Mouse (Mus musculus) heart, postnatal 36 days (tissue): ENCODE results near the gene Sorbs1. TPM values are rescaled to one million over a fixed set of nuclear protein-coding genes. Genes with fewer than 3 reads are reported as not detected.
A peak's percentile ranks its signal among the peaks of the same experiment; 100 is the strongest.

Source experiments
- DNase-seq, 2 experiments: peaks; one replicate each; pipeline ENCODE4 v3.0.0; 2021 to 2022
- intact Hi-C: fragments of 180-260 bp; cut with DNase I; formaldehyde crosslinking; loops from one replicate; pipeline ENCODE4 v1.15.1; 2025
- total RNA-seq, 2 experiments: library from RNA; stranded (reverse); gene quantifications; 2 replicates each; pipeline ENCODE4 v1.2.3; 2021

The Sorbs1 gene
- total RNA-seq, 2 experiments from 2014 or later = 766 to 844 TPM

DNA sequence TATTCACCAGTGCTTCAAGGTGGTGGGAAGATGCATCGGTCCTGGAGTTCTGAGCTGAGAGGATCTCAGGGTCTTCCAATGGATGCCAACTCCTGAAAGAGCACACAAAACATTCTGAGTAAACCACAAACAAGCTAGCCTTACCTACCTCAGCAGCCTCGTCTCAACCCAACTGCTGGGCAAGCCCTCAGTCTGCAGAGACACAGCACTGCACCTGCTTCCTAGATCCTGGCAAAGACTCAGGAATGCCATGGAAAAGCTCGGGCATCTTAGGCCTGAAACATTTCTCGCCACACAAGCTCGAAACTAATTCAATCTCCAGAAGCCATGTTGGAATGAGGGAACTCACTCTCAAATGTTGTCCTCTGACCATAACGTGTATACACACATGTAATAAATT is 62.3 kb downstream of the Sorbs1 start:
- DNase-seq = no peak
- intact Hi-C loops = no loop called here

DNA sequence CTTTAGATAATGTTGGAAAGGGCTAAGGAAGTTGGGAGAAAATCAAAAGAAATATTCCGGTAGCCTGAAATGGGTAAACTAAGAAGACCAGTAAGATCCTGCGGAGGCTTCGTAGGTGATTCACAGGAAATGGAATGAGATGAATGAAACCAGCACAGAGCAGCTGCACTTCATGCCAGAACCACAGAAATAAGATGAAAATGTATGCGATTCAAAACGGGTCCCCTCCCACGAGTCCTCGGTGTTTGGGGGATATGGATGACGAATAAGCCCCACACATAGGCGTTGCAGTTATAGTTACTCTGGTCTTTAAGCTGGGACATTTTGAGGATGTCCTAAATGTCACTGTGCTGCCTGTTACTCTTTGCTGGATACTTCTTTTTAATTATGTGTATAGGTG is 67.1 kb downstream of the Sorbs1 start:
- DNase-seq = no peak
- intact Hi-C loops = no loop called here

DNA sequence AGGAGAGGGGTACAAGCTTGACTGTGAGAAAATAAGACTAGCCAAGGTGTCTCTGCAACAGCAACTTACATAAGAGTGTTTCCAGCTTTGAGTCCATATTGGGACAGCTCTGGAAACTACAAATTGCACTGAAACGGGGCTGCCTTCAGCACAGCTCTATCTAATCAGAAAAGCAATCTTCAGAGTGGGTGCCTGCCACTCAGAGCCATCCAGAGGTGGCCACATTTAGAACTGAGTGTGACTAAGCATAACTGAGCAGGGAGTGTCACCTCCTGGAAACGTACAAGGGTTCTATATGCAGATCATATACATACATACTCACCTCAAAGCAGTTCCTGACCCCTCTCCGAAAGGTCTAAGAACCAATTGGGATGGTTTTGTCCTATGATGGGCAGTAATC is 71.2 kb downstream of the Sorbs1 start:
- DNase-seq = no peak
- intact Hi-C loops = no loop called here

DNA sequence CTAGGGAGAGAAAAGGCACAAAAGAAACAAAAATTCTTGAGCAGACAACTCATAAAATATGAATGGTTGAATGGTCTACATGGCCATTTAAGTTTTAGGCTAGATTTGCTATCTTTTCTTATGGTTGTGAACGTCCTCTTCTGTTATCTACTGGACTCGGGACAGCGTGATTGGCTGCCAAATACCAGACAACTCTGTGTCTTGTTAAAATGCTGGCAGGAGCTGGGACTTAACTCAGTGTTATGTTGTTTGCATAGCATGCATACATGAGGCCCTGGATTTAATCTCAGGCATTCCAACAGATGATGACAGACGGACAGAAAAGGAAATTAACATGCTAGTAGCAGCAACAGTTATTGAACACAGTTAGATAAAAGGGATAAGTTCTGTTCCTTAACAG is 72.6 kb downstream of the Sorbs1 start:
- intact Hi-C loops = no loop called here
- DNase-seq = no peak

DNA sequence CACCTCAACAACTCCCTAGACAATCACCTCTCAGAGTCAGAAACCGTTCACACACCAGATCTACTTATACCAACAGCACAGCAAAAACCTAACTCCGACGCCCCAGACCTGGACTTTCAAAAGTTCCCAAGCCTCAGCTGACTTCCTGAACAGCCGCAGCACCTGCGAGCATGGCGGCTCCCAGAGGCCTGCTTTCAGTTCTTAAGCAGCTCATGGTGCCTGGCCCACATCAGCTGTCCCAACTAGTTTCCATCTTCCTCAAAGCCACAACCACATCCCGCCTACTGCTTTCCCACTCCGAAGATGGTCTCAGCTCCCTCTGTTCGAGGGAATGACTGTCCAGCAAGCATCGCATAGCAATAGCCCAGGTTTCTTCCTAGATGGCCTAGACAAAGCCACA is 74.7 kb downstream of the Sorbs1 start:
- intact Hi-C loops = no loop called here
- DNase-seq = no peak

DNA sequence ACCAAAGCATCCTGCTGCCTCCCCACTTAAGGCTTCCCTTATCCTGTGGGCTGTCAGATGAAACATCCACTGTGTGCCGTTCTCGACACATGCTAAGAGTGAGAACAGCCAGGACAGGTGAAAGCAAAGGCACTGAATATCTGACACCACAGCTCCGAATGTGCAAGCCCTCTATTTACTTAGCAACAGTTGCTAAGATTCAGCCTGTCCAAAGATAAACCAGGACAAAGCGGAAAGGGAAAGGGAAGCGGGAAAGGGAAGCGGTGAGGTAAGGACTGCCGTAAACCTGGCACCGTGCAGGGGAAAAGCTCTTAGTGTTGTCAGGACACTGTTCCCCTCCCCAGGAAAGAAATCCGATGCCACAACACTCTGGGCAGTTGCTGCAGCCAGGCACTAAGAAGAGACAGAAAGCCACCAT is 75.9 kb downstream of the Sorbs1 start:
- intact Hi-C loops = loop anchor here (2.0 kb wide), 2 partner anchors 43 to 75 kb away; partner anchors contain the start of gene Sorbs1
- DNase-seq = peak; percentile 61 to 65

DNA sequence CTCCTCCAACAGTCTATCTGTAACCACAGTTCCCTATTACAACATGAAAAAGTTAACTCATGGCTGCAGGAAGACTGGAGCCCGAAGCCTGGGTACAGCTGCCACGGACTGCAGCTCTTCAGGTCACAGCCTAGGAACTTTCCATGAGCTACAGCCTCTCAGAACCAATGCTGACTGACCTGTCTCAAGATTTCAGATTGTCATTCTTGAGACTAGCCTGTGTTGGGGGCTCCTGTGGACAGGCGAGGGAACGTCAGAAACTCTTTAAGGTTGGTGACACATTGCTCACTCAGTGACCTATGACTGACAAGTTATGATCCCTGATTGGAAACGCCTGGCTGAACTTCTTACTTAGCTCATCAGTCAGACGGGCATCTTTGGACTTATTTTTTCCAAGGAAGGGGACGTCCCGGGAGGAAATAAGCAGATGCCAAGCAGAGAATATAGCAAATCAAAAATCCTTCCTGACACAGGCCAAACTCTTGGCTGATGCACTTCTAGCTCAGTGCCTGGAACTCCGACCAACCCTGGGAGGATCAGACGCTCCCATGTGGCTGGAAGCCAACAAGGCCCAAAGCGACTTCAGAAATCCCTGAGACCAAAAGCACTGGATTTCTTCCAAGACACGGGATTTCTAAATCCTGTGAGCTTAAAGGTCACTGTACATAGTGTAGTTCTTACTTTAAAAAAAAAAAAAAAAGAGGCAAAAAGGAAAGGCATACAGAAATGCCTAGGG is 76.9 kb downstream of the Sorbs1 start:
- intact Hi-C loops = loop anchor here (2.0 kb wide), 2 partner anchors 42 to 76 kb away; partner anchors contain the start of gene Sorbs1
- DNase-seq = peak; percentile 70 to 72

DNA sequence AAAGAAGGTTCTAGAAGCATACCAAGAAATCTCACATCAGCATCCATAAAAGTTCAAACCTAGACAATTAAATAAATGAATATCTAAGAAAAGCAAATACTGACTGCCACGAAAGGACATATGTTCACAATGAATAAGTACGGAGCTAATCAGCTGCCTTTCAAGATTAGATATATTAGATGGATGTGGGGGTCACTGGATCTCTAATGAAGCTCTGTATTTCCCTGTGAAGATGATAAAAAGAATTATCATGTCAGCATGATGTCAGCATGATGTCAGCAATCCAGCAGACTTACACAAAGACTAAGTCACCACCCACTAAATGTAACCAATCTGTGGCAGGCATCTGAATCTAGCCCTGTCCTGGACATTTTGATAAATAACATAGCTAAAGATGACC is 77.8 kb downstream of the Sorbs1 start:
- no peak for DNase-seq
- intact Hi-C loops = loop anchor here (2.0 kb wide), 2 partner anchors 41 to 77 kb away; partner anchors contain the start of gene Sorbs1

DNA sequence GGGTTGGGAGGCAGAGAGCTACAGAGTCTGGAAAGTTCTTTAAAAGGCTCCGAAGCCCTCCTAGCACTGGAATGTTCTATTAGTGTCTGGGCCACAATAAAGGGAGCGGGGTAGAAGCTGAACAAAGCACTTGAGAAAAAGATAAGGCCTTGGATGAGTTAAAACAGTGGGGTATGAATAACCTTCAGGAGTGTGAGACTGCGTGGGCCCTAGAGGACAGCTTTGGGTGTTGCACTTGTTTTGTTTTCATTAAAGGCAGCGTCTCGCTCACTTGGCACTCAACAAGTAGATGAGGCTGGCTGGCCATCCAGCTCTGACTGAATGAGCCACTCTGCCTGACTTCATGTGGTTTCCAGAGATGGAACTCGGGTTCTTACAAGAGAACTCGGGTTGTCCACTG is 78.5 kb downstream of the Sorbs1 start:
- intact Hi-C loops = no loop called here
- DNase-seq = peak in 1 of 2 experiments; percentile 58

DNA sequence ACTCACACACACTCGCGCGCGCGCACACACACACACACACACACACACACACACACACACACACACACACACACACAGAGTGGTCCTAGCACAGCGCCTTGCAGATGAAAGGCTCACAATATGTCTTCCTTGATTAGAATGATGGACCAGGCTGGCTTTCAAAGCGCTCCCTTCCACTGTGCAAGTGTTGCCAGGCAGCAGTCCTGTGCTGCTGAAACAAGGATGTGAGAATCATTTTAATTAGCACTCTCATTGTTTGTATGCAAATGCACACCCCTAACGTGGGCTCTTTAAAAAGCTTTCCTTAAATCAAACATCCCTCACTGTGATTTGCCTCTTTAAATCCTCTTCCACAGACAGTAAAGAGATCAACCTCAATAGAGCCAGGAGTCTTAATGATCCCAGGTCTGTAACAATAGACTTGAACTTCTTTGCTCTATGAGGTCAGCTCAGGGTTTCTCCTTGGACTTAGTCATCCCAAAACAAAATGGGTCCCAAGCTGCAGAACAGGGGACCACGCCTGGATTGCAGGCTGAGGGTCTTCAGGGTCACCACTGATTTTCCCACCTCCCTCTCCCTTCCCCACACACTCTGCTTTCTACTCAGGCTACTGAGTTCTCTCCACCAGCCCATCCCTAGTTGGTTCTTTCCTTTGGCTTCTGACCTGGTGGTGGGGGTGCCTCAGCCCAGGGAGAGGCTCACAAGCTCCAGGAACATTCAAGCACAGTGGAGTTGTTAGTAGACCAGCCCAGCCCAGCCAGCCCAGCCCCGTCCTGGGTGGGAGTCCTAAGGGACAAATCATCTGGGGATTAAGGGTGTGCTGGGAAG is 79.3 kb downstream of the Sorbs1 start:
- intact Hi-C loops = no loop called here
- no peak for DNase-seq

DNA sequence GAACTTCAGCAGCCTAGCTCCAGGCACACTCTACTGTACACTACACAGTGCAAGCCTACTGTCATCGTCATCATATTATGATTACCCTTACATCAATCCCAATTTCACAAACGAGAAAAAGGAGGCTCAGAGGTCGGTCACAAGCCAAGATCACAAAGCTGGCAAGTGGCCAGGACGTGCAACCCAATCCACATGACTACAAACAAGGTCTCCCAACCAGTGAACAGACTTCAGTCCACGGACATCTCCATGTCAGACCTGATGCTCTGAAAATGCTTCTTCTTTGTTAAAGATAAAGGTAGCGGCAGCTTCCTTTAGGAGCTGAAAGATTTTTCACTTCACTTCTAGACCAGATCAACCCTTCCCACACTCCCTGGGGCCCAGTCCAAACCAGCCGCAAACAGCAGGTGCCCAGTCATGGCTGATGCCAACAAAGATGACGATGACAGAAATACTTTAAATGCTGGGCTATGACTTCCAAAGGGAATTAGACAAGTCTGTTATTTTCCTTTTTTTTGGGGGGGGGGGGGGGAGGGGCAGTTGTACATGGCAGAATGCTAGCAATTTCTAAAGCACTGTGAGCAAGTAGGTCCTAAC is 80.2 kb downstream of the Sorbs1 start:
- intact Hi-C loops = loop anchor here (2.0 kb wide), 2 partner anchors 61 to 63 kb away; no protein-coding TSS in a partner anchor
- no peak for DNase-seq

DNA sequence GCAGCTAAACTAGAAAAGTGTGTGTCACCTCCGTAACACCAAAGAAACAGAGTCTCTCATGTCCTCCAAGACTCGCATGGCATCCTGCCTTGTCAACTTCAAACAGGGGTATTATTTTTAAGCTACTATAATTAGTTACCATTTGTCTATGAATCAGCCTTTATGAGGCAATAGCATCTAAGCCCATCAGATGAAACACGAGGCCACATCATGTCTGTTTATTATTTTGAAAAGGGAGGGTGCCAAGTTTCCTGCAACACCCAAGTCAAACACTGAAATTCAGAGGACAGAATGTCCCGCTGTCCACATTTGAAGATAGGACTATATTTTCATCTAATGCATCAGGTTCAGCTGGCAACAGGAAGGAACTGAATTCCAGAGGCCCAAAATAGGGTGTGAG is 81.6 kb downstream of the Sorbs1 start:
- intact Hi-C loops = loop anchor here (2.0 kb wide), 2 partner anchors 59 to 65 kb away; no protein-coding TSS in a partner anchor

DNA sequence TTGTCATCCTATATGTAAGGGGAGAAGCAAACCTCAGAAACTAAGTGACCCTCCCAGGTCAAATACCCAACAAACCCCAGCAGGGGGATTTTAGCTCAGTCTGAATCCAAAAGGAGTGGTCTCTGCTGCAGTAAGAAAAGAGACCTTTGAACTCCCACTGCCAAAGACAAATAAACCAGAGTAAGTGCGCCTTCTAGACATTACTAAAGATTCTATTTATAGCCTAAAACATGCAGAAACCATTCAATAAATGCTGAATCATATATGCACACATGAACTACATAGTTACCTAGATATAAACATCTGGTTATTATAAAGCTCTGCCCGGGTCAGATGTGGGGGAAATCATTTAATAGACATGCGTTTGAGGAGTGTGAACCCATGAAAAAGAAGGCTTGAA is 84.0 kb downstream of the Sorbs1 start:
- DNase-seq = no peak
- intact Hi-C loops = no loop called here

More for the DNA sequence above, 81.6 kb downstream of the Sorbs1 start:
- peak; percentile 43 to 56 for DNase-seq

DNA sequence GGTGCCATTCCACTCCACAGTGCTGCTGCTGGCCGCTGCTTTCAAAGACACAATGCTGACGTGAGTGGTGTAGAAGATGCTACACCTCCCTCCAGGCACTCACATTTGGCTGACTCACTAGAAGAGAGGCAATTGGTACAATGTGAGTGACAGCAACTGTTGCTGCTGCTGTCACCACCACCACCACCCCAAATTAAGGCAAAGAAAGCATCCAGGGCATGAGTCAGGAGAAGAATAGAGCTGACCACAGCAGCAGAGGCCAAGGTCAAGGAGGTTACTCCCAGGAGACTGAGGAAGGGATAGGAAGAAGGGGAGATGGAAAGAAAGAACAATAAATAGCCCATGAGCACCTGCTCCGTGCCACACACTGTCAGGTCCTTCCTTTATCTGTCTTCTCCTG is 84.4 kb downstream of the Sorbs1 start:
- intact Hi-C loops = no loop called here
- DNase-seq = no peak

DNA sequence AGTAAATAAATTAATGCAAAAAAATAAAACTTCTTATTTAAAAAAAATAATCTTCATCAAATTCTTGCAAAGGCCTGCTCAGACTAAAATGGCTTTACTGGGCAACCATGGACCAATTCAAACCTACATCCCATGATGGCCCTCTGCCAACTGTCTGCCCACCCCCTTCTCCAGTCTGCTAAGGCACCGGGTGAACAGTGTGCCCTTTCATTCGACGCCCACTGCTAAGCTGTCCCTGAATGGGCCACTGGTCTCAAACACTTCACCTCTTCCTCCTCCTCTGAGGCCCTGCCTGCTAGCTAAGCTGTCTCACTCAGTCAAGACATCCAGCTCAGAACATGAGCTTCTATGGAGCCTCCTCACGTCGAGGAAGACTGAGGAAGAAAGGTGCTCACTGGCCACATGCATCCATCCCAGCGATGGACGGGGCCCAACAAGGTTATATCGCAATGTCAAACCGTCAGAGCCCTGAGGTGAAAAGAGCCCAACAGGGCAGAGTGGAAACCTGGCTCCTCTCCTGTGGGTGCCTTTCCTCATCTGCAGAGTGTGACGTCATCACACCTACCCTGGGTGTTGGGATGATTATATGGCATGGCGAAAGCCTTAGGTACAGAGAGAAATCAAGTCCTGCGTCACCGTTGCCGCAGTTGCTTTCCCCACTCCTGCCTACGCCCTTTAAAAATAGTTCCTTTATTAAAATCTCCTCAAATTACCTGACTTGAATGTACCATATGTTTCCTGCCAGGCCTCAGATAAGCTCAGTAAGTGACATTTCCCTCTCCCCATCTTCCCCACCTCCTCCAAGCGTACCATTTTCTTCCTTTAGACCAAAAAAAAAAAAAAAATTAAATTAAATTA is 87.2 kb downstream of the Sorbs1 start:
- intact Hi-C loops = no loop called here
- peak in 1 of 2 experiments; percentile 27 for DNase-seq

DNA sequence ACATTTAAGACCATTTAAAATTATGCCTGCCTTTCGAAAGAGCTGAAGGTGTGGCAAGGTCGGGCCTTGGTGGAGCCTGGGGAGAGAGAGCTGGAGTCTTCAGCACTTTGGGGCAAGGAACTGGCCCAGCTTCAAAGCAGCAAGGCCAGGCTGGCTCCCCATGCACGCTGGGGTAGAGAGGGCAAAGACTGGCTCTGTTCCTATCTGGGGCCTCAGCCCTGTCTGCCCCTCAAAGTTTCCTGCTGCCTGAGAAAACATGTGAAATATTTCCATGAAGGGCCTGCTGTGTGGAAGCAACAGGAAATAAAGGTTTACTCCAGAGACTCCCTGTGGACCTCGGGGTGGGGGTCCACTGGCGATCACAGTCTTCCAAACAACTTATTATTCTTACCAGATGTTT is 88.3 kb downstream of the Sorbs1 start:
- intact Hi-C loops = no loop called here
- DNase-seq = no peak

DNA sequence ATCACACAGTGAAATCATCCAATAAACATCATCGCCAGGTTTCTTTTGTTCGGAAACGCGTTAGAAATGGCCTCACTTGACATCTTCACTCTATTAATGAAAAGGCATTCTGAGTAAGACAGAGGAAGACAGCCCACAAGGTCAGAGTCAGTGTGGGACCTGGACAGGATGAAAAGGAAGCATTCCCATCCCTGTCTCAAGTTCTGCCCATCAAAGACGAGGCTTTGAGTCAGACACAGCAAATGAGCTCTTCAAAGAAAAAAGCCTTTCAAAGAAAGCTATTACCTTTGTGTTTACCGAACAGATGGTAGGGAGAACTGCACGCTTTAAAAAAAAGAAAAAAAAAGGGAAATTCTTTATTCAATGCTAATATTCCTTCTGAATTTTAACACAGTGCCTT is 92.5 kb downstream of the Sorbs1 start:
- intact Hi-C loops = no loop called here
- no peak for DNase-seq

DNA sequence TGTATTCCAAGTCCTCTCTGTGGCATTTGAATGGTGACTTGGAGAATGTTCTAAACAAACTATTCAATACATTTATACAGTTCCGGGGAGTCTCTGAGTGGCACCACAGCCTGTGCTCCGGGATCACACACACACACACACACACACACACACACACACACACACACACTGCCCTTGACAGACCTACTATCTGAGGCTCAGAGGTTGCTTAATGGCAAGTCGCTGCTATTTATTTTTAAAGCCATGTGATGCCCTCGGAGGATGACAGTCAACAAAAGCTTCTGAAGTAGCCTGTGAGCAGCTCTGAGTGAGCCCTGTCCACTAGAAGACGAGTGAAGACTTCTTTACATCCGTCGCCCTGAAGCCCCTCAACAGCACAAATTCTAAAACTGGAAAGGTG is 94.3 kb downstream of the Sorbs1 start:
- no peak for DNase-seq
- intact Hi-C loops = no loop called here

DNA sequence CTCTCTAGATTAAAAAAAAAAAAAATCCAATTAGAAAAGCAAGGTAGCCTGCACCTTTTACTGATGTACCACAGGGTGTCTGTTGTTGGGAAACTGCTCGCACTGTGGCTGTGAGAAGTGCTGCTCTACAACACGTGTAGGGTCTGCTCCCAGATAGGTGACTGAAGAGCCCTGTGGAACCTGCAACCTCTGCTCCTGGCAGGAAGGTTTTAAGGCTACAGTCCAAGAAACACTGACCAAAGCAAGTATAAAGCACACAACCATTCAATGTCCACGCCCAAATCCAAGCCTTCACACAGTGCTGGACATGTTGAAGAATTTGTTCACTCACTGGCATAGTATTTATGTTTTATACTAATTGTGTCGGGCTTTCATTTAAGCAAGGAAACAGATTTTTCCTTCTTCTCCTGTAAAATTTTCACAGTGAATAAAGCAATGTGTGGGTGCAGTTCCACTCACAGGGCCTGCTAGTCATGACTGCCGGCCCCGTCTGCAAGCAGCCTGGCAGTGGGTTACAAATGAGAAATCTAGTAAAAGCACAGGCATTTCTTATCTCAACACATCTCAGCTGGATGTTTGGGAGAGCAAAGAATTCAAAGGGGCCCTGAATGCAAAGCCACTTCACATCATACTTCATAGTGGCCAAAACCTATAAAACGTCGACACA is 96.3 kb downstream of the Sorbs1 start:
- intact Hi-C loops = no loop called here
- DNase-seq = no peak

DNA sequence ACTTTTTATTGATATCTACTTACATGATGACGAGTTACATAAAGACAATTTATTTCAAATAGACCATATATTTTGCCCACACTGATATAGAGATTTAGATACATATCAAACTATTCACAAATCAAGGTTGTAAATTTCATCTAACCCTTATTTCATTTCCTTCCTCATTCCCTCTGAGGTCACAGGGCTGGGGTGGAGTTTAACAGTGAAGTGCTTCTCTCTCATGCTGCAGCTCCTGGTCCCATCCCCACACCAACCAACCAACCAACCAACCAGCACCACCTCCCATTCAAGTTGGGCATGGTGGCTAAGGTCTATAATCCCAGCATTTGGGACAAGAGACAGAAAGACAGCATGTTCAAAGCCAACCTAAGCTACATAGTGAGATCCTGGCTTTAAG is 97.9 kb downstream of the Sorbs1 start:
- intact Hi-C loops = no loop called here
- no peak for DNase-seq
